Mouse (Mus musculus): Measurements from ENCODE around the gene H2-T3.
"Not testable (repeated sequence)": the region's sequence is repeated elsewhere in the genome, so short reads cannot be mapped to it uniquely, and the experiment has no call there.

H2-T3 gene

DNA sequence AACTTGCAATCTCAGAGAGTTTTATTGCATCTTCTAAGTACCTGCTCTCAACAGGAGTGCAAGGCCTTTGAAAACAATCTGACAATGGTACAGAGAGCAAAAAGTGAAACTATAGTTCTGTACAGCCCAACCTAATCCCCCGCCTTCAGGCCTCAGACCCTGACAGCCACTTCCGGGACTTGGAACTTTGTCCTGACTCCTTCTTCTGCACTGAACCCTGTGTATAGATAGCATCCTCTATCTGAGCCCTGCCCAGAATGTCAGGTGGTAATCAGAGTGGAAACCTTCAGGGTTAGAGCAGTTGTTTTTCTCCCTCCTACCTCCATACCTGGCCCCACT is at the start of gene H2-T3:
H2-T3 (minus strand) TSS at position 119 of the 339 bp plus-strand sequence.
- no peak for DNase-seq (ENCODE audit: low spot score in 2 of 2)

DNA sequence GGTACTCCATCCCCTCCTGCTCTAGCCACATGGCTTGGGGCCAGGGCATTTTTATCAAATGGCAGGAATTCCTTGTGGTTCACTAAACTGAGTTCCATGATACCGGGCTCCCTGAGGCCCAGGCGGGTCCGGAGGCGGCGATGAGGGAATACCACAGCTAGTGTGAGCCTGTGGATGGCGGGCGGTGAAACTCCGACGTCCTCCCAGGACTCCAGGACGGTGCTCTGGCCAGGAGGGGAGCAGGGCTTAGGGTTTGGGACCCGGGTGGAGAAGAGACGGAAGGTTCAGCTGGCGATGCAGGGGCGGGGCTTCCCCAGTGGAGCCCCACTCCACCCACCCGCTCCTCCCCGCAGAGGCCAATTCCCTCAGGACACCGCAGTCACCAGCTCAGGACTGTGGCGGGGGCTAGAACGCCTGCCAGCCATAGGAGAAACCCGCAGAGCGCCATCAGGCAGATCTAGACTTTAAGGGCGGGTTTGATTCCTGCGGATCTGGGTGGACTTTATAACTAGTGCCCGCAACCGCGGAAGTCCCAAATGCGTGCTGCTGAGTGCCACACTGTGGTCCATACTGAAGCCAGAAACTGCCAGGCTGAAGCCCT is 47.3 kb upstream of the H2-T3 start:
- no peak for DNase-seq (ENCODE audit: low spot score in 2 of 2)

DNA sequence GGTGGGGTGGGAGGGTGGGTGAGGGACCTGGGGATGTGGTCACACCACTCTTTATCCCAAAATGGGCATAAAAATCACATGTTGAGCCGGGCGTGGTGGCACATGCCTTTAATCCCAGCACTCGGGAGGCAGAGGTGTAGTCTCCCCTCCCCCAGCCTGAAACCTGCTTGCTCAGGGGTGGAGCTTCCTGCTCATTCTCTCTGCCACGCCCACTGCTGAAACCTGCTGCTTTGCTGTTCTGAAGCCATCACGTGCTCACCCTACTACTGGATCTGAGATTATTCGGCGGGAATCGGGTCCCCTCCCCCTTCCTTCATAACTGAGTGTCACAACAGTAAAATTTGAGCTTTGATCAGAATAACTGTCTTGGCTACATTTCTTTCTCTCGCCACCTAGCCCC is 45.2 kb upstream of the H2-T3 start:
- DNase-seq (ENCODE audit: low spot score in 2 of 2): not testable (repeated sequence)

DNA sequence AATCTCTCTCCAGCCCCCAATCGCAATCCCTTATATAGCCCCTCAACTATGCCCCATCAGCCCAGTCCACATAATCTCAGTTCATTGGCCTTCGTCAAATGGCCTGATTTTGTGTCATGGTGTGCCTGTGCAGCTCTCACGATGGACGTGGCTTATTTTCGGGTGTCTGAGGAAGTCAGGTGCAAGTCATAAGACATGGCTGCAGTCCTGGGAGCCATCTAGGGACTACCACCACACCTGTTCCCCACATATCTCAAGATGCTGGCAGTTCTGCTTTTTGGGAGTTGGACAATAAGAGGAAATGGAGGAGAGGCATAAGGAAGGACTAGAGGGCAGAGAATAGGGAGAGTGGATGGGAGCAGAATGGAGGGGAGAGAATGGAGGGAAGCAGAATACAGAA is 43.5 kb upstream of the H2-T3 start:
- no peak for DNase-seq (ENCODE audit: low spot score in 2 of 2)

DNA sequence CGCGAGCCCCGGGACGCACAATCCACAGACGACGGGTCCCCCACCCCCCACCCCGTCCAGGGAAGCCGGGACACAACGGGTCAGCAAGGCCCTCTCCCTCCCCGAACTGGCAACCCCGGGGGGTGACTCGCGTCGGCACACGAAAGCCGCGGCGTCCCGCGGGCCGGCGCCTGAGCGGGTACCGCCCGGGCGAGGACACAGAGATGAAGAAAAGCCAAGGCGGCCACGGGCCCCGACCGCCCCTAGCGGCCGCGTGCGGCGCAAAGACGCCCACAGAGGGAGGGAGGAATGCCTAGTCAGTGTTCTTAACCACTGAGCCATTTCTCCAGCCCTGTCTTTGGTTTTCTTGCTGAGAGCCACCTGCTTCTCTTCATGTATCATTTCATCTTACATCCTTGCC is 41.2 kb upstream of the H2-T3 start:
- peak; percentile 71 to 95 for DNase-seq (ENCODE audit: low spot score in 2 of 2)

DNA sequence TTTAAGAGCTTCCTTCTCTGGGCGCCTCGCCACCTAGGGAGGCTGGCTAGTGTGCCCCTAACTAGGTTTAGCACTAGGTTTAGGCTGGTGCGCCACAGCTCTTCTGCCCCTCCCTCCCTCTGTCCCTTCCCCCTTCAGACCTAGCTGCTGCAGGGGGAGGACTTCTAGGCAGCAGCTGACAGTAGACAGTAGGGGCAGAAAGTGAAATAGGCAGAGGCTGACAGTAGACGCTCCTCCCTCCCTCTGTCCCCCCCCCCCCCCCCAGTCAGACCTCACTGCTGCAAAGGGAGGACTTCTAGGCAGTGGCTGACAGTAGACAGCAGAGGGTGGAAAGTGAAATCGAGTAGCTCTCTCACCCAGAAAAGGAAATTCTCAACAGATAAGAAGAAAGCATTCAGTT is 39.0 kb upstream of the H2-T3 start:
- DNase-seq (ENCODE audit: low spot score in 2 of 2): no peak

DNA sequence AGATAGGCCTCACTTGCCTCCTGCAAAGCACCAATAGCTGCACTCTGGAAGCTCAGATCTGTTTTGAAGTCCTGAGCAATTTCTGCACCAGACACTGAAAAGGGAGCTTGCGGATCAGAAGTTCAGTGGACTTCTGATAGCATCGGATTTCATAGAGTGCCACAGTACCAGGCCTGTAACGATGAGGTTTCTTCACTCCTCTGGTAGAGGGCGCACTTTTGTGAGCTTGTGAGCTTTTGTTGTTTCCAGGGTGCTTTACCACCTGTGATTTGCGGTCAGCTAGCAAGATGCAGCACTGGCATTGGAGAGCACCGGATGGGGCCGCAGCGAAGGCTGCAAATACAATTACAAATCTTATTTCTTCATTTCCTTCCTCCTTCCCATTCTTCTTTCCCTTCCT is 36.8 kb upstream of the H2-T3 start:
- peak in 1 of 2 experiments; percentile 19 for DNase-seq (ENCODE audit: low spot score in 2 of 2)

DNA sequence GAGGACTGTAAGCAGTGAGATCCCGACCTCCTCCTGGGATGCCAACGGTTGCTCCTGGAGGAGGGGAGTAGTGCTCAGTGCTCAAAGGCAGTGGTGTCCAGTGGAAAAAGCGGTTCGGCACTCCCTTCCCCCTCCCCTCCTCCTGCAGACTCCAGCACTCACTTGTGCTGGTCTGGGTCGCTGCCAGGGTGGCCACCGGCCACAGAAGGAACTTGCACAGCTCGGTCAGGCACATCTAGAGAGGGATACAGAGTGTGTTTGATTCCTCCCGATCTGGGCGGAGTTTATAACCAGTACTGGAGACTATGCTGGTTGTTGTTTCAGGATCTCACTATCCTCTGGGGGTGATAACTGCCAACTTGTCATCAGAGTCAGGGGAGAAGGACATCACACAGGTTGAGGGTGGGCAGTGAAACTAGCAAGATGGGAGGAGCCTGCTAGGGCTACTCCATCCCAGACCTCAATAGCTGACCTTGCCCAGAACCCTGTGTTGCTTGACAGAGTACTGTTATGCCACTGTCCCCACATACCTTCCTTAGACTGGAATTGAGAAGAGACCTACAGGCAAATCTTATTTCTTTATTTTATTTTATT is 35.2 kb upstream of the H2-T3 start:
- DNase-seq (ENCODE audit: low spot score in 2 of 2): no peak

DNA sequence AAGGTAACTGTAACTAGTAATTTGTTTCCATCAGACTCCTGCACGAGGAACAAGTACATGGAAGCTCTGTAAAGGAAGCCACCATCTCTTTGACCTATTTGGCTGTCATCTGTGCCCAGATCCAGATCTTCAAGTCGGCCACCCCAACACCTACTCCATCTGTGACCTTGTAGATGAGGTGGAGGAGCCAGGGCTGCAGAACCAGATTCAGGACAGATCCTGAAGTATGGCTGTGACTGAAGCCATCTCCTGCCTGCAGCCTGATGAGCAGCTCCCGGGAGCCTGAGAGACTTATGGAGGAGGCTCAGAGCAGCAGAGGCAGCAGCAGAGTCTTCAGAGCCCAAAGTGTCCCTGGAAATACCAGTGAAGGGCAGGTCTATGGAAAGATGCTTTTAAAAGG is 34.4 kb upstream of the H2-T3 start:
- no peak for DNase-seq (ENCODE audit: low spot score in 2 of 2)

DNA sequence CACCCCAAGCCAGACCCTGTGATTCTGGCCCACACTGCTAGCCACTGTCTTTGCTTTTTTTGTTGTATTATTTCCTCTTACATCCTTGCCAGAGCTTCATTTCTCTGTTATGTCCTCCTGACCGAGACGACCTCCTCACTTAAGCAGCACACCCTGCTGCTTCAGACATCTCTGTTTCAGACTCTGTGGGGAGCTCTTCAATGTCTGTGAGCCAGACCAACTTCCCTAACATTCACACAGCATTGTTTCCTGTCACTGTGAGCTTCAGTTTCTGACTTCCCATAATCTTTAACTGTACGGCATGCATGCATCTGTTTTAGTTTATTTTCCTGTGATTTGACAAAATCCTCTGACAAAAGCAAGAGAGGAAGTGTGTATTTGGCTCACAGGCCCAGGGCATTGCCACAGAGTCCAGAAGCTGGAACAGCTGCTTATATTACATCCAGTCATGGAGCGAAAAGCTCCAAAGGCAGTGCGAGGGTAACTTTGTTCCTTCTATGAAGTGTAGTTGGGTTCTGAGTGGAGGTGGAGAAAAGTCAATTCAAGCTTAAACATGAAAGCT is 28.6 kb upstream of the H2-T3 start:
- no peak for DNase-seq (ENCODE audit: low spot score in 2 of 2)

DNA sequence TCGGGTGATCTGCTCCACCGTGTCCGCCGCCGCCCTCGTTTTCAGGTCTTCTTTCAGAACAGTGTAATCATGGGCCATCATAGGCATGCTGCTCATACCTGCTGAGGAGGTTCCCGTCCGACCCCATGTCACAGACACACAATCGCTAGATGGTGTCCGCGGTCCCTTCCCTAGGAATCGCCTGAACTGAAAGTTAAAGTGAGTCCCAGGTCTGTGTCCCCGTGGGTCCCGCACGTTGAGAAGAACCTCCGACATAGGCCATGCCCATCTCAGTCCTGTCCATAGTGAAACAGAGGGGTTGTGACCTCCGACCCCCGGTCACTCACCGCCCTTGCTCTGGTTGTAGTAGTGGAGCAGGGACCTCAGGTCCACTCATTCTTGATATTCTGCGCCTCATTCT is 25.5 kb upstream of the H2-T3 start:
- DNase-seq (ENCODE audit: low spot score in 2 of 2): no peak

DNA sequence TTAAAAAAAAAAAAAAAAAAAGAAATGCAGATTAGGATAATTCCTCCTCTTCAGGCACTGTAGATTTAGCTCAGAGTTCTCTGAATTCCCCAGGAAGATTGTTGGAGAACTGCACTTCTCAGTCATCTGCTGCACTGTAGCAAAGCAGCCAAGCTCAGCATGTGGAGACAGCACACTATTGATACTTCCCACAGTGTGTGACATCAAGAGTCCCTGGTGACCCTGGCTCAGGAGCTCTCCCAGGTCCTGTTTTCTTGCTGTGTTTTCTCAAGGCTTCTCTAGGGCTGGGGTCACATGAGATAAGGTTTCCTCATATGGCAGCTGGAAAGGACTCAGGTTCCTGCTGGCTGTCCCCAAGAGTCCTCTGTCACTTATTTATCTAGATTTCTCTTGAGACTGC is 16.8 kb upstream of the H2-T3 start:
- DNase-seq (ENCODE audit: low spot score in 2 of 2): no peak

DNA sequence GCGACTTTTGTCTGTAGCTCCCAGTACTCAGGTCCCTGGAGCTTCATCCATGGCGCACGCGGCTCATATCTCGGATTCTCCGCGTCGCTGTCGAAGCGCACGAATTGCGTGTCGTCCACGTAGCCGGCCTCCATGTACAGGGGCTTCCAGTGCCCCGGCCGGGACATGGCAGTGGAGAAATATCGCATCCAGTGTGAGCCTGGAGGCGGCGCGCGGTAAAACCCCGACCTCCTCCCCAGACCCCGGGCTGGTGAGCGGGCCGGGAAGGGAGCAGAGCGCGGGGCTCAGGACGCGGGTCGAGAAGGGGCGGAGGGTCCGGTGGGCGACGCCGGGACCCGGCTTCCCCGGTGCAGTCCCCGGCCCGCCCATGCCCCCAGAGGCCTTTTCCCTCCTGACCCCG is 15.8 kb upstream of the H2-T3 start:
- DNase-seq (ENCODE audit: low spot score in 2 of 2): no peak

DNA sequence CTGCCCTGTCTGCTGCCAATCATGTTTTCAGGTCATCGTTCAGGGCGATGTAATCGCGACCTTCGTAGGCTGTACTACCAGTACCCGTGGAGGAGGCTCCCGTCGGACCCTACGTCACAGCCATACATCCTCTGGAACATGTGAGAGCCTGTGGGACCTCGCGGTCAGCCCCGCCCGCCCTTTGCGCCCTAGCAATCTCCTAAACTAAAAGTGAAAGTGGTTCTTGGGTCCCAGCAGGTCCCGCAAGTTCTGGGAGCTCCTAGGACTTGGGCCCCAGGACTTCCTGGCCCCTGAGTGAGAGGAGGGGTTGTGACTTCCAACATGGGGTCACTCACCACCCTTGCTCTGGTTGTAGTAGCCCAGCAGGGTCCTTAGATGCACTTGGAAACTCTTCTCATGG is 15.4 kb upstream of the H2-T3 start:
- no peak for DNase-seq (ENCODE audit: low spot score in 2 of 2)

DNA sequence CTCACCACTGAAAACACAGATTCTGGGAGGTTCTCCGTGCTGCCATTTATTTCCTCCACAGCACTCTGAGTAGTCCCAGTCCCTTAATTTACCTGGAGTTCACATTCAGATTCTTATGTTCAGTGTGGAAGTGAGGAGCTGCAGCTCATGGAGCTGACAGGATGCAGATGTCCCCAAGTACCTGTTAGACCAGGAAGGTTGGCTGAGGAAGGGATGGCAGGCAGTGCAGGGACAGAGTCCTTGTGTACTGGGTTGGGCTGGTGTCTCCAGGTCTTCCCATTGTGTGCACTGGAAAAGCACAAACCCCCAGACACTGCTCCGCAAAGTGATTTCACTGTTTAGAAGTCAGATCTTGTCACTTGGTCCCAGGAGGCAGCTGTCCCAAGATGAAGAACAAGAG is 11.8 kb upstream of the H2-T3 start:
- DNase-seq (ENCODE audit: low spot score in 2 of 2): peak in 1 of 2 experiments; percentile 29

DNA sequence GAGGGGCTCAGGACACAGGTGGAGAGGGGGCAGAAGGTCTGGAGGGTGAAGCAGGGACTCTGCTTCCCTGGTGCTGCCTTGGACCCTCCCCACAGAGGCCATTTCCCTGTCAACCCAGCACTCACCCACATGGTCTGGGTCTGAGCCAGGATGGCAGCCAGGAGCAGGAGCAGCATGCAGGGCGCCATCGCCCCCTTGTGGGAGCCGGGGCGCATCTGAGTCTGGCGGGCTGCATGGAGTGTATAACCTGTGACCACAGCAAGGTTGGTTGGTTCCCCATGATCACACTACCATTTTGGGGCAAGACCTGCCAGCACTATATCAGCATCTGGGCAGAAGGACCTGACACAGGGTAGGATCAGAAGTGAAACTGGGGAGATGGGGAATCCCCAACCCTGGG is 8.2 kb upstream of the H2-T3 start:
- no peak for DNase-seq (ENCODE audit: low spot score in 2 of 2)

DNA sequence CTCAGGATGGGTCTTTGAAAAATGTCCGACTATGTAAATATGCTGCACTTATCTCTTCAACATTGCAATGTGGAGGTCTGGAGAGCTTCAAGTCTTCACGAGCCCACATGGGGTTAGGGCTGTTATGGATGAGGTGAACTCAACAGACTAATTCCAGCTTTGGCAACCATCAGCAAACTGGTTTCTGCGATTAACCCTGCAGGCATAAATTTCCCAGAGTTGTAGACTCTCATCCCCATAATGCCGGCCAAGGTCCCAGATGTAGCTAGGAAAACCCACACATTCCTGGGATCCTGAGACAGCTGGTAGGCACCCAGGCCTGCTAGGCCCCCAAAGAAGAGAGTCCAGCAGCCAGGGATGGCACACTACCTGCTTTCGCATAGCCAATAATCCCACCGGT is 4.4 kb upstream of the H2-T3 start:
- no peak for DNase-seq (ENCODE audit: low spot score in 2 of 2)

DNA sequence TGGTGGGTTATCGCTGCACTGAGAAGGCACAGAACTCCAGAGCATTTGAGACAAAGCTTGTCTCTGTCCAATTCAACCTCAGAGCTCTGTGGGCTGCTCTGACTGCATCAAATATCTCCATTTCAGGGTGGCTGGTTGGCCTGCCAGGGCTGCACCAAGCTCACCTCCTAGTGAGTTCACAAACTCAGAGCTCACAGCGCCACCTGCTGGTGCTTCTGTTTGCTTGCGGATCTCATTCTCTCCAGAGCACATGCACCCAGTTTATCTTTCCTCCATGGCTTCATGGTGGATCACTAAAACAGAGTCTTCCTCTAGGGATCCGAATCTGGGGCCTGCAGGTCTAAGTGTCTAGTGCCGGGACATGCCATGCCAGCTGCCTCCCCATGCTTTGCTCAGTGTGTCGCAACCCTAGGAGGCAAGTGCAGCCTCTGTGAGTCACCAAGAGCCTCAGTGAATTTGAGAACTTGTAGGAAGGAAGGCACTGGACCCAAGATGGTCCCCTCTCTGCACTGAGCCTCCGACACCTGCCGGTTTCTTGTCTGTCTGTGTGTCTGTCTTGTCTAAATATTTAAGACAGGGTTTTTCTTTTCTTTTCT is 3.6 kb upstream of the H2-T3 start:
- peak; percentile 36 to 80 for DNase-seq (ENCODE audit: low spot score in 2 of 2)

DNA sequence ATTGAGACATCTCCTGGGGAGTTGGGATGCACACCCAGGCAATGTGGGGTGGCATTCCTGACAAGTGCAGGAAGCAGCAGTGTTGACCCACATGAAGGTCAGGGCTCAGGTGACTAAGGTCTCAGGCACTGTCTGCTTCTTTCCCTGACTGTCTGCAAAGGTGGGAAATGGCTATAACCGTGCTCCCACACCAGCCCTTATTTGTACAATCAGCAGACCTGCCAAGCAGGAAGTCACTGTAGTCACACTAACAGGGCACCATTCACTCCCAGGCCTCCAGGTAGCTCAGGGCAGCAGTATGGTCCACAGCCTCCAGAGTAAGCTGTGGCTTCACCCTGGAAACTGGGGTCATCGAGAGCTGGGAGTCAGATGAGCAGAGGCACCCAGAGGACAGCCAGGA is 2.3 kb upstream of the H2-T3 start:
- no peak for DNase-seq (ENCODE audit: low spot score in 2 of 2)

DNA sequence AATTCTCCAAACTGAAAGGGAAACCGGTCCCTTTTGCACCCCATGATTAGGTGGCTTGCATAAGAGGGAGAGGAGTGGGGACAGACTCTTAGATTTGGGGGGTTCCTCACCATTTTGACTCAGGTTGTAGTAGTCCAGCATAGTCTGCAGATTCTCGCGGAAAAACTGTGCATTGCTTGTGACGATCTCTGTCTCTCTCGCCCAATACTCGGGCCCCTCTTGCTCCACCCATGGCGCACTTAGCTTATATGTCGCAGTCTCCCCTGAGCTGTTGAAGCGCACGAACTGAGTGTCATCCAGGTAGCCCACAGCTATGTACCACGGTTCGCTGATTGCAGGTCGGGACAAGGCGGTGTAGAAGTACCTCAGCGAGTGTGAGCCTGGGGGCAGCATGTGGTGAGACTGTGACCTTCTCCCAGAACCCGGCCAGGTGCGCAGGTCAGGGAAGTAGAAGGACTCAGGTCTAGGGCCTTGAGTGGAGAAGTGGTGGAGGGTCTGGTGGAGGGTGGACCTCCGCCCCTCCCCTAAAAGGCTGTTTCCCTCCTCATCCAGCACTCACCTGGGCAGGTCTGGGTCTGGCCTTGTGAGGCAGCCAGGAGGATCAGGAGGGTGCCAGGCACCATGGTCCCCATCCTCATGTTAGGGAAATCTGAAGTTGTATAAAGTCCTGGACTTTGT is 457 bp downstream of the H2-T3 start:
- no peak for DNase-seq (ENCODE audit: low spot score in 2 of 2)

DNA sequence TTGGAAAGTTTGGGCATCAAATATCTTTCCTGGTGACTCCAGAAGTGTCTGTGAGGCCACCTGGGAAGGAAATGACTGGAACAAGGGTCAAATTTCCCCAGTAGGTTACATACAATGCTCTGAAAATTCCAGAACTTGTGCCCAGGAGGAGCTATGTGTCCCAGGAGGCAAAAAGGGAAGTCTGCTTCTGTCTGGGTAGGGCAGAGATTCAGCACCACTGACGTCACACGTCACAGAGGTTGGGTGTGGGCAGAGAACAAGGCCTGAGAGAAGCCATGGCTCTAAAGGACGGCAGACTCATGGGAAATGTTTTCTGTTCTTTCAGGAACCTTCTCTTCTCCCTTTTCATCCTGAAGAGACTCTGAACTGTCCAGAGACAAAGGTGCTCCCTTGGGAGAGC is 2.5 kb downstream of the H2-T3 start:
- DNase-seq (ENCODE audit: low spot score in 2 of 2): no peak

DNA sequence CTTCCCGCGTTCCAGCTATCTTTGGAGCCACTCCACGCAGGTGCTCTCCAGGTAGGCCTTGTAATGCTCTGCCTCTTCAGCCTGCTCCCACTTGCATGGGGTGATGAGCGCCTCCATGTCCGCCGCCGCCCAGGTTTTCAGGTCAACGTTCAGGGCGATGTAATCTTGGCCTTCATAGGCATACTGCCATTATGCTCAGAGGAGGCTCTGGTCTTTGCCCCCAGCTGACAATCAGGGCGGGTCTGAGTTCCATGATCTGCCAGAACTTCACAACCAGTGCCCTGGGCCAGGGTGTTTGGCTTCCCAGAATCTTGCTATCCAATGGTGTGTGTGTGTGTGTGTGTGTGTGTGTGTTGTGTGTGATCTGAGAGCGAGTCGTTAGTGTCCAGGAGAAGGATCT is 7.9 kb downstream of the H2-T3 start:
- no peak for DNase-seq (ENCODE audit: low spot score in 2 of 2)

DNA sequence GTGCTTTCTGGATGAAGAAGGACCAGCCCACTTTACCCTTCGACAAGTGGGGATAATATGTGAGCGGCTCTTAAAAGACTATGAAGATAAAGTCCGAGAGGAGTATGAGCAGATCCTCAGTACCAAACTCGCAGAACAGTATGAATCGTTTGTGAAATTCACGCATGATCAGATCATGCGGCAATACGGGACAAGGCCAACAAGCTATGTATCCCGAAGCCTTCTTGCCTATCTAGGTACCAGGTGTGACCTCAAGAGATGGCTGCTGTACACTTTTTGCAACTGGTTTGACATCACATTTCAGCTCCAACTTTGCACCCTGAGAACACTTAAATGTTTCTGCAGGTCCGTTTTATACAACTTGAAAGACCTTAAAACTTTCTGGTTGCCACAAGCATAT is 10.6 kb downstream of the H2-T3 start:
- not testable (repeated sequence) for DNase-seq (ENCODE audit: low spot score in 2 of 2)

Measured in spleen, postnatal 4 days (tissue).